Mouse (Mus musculus) kidney, postnatal 0 days (tissue): ENCODE results near the gene Gm26657. TPM values are rescaled to one million over a fixed set of nuclear protein-coding genes. Genes with fewer than 3 reads are reported as not detected.

Experiments
- ATAC-seq: fragments of 200-750 bp; cut with Nextera tagmentation; replicated peaks from 2 replicates; pipeline ENCODE4 v1.8.0; 2017; ENCODE audit warnings: low read depth, moderate number of reproducible peaks, moderate TSS enrichment, moderate library complexity; ENCODE audit not compliant: low FRiP score
- DNase-seq: peaks from one replicate; pipeline ENCODE4 v3.0.0-alpha.2; 2016; ENCODE audit warnings: low spot score
- H3K27ac ChIP-seq: fragments of 300-500 bp; sonication (generic); 2 replicates; pipeline ENCODE4 v1.5.1; 2014; ENCODE audit warnings: mild to moderate bottlenecking
- H3K27me3 ChIP-seq: fragments of 300-500 bp; sonication (generic); 2 replicates; pipeline ENCODE4 v1.6.1; 2014; ENCODE audit warnings: low read length, mixed read lengths; ENCODE audit not compliant: insufficient read depth
- H3K36me3 ChIP-seq: fragments of 300-500 bp; sonication (generic); 2 replicates; pipeline ENCODE4 v1.6.1; 2014; ENCODE audit warnings: low read length, mixed read lengths; ENCODE audit not compliant: insufficient read depth
- H3K4me1 ChIP-seq: fragments of 300-500 bp; sonication (generic); replicated peaks from 2 replicates; pipeline ENCODE4 v1.6.1; 2014; ENCODE audit warnings: antibody characterized with exemption, low read length, mixed read lengths; ENCODE audit not compliant: insufficient read depth
- H3K4me2 ChIP-seq: fragments of 300-500 bp; sonication (generic); 2 replicates; pipeline ENCODE4 v1.6.1; 2014; ENCODE audit warnings: mild to moderate bottlenecking, low read length, moderate library complexity, mixed read lengths
- H3K4me3 ChIP-seq: fragments of 300-500 bp; sonication (generic); replicated peaks from 2 replicates; pipeline ENCODE4 v1.5.1; 2014; ENCODE audit warnings: low read depth, low read length
- H3K9ac ChIP-seq: fragments of 300-500 bp; sonication (generic); 2 replicates; pipeline ENCODE4 v1.6.1; 2014; ENCODE audit warnings: low read depth, low read length
- H3K9me3 ChIP-seq: fragments of 300-500 bp; sonication (generic); replicated peaks from 2 replicates; pipeline ENCODE4 v1.6.1; 2016; ENCODE audit warnings: low read length, inconsistent platforms, mixed read lengths
- CTCF ChIP-seq: IDR thresholded peaks from 2 replicates; pipeline ENCODE4 v1.5.1; 2016; ENCODE audit warnings: antibody characterized with exemption, low read depth, mild to moderate bottlenecking, moderate library complexity
- WGBS: fragments of 180-500 bp; shearing (Covaris S2); extraction: QIAGEN DNeasy Blood & Tissue Kit; methylation state at CpG from one replicate; pipeline ENCODE4 v1.1.7; 2014; 5-methylcytosine and 5-hydroxymethylcytosine counted together
- polyA plus RNA-seq: library from polyadenylated mRNA; unstranded; fragments of >200 nt; fragmentation: Nextera tagmentation; extraction: Ambion mirVana; gene quantifications from 2 replicates; pipeline ENCODE4 v1.2.1, GENCODE M21; 2015

Gene Gm26657
- polyA plus RNA-seq, 1 experiment from 2014 or later = not detected

GRCm38 (mm10) chr4:56747456-56747855 lies 7.6 kb downstream of the Gm26657 start:
- 96% methylated on average over 9 of the region's 9 CpGs for WGBS
- DNase-seq (no peak), ATAC-seq (no peak)
- peaks cover 19% of the 10 kb centered on the region for H3K36me3 ChIP-seq
- no peak overlapping the region for H3K9ac ChIP-seq
- no peak overlapping the region for H3K27ac ChIP-seq
- no peaks in the 10 kb centered on the region for H3K4me1 ChIP-seq
- TF ChIP-seq CTCF = no peak
- H3K27me3 ChIP-seq = no peaks in the 10 kb centered on the region
- no peak overlapping the region for H3K4me3 ChIP-seq
- no peaks in the 10 kb centered on the region for H3K9me3 ChIP-seq
- H3K4me2 ChIP-seq = no peak overlapping the region

GRCm38 (mm10) chr4:56756021-56756420 lies 16.2 kb downstream of the Gm26657 start:
- Histone ChIP-seq H3K9me3 (no peaks in the 10 kb centered on the region), H3K4me3 (no peak overlapping the region), H3K27ac (no peak overlapping the region), H3K27me3 (no peaks in the 10 kb centered on the region), H3K4me1 (no peaks in the 10 kb centered on the region), H3K9ac (no peak overlapping the region), H3K4me2 (no peak overlapping the region), H3K36me3 (peaks cover 72% of the 10 kb centered on the region)
- DNase-seq (no peak), ATAC-seq (no peak)
- 92% methylated on average over 5 of the region's 5 CpGs for WGBS
- TF ChIP-seq CTCF = no peak

- H3K4me3 ChIP-seq = no peak overlapping the region
- peaks cover 73% of the 10 kb centered on the region for H3K36me3 ChIP-seq
- WGBS = 91% methylated on average over 10 of the region's 10 CpGs
- TF ChIP-seq CTCF = no peak
- H3K4me1 ChIP-seq = no peaks in the 10 kb centered on the region
- ATAC-seq (no peak), DNase-seq (no peak)
- no peak overlapping the region for H3K9ac ChIP-seq
- H3K4me2 ChIP-seq = no peak overlapping the region
- H3K27ac ChIP-seq = no peak overlapping the region
- H3K27me3 ChIP-seq = no peaks in the 10 kb centered on the region
- no peaks in the 10 kb centered on the region for H3K9me3 ChIP-seq
These were observed 17.2 kb downstream of the Gm26657 start for GRCm38 (mm10) chr4:56756966-56757600.

GRCm38 (mm10) chr4:56757693-56758092 lies 17.8 kb downstream of the Gm26657 start:
- Histone ChIP-seq H3K27ac (no peak overlapping the region), H3K9me3 (no peaks in the 10 kb centered on the region), H3K36me3 (peaks cover 78% of the 10 kb centered on the region), H3K4me3 (no peak overlapping the region), H3K27me3 (no peaks in the 10 kb centered on the region), H3K9ac (no peak overlapping the region), H3K4me2 (no peak overlapping the region), H3K4me1 (no peaks in the 10 kb centered on the region)
- ATAC-seq = no peak
- TF ChIP-seq CTCF = no peak
- DNase-seq = no peak
- 97% methylated on average over 1 of the region's 1 CpGs for WGBS

GRCm38 (mm10) chr4:56767861-56768284 lies 28.0 kb downstream of the Gm26657 start:
- Histone ChIP-seq H3K4me3 (no peak overlapping the region), H3K9ac (no peak overlapping the region), H3K4me1 (no peaks in the 10 kb centered on the region), H3K36me3 (peaks cover 67% of the 10 kb centered on the region), H3K27me3 (no peaks in the 10 kb centered on the region), H3K9me3 (no peaks in the 10 kb centered on the region), H3K27ac (no peak overlapping the region), H3K4me2 (no peak overlapping the region)
- no peak for ATAC-seq
- TF ChIP-seq CTCF = no peak
- WGBS = 79% methylated on average over 5 of the region's 5 CpGs
- no peak for DNase-seq

- DNase-seq = no peak
- Histone ChIP-seq H3K4me3 (no peak overlapping the region), H3K9ac (no peak overlapping the region), H3K4me2 (no peak overlapping the region), H3K27me3 (no peaks in the 10 kb centered on the region), H3K27ac (no peak overlapping the region), H3K4me1 (no peaks in the 10 kb centered on the region), H3K36me3 (peaks cover 73% of the 10 kb centered on the region), H3K9me3 (no peaks in the 10 kb centered on the region)
- no peak for TF ChIP-seq CTCF
- WGBS = 93% methylated on average over 7 of the region's 7 CpGs
- ATAC-seq = no peak
These were observed 29.0 kb downstream of the Gm26657 start for GRCm38 (mm10) chr4:56768913-56769312.

- Histone ChIP-seq H3K27ac (no peak overlapping the region), H3K4me2 (no peak overlapping the region), H3K9me3 (no peaks in the 10 kb centered on the region), H3K4me1 (no peaks in the 10 kb centered on the region), H3K27me3 (no peaks in the 10 kb centered on the region), H3K4me3 (no peak overlapping the region), H3K36me3 (peaks cover 75% of the 10 kb centered on the region), H3K9ac (no peak overlapping the region)
- 81% methylated on average over 1 of the region's 1 CpGs for WGBS
- no peak for TF ChIP-seq CTCF
- DNase-seq (no peak), ATAC-seq (no peak)
These were observed 31.2 kb downstream of the Gm26657 start for GRCm38 (mm10) chr4:56771065-56771464.

Other genes starting within 250 kb of the Gm26657 start
- gene Actl7b, start 1.4 kb downstream of the Gm26657 start, polyA plus RNA-seq = not detected in 2 replicates
- gene Actl7a, start 3.3 kb downstream of the Gm26657 start, polyA plus RNA-seq = not detected in 2 replicates
- 24.9 and 25.8 TPM in 2 replicates for gene Elp1, start 62.3 kb downstream of the Gm26657 start, polyA plus RNA-seq
- gene Fam206a, start 62.3 kb downstream of the Gm26657 start, polyA plus RNA-seq = 11.5 and 12.4 TPM in 2 replicates
- gene Ctnnal1, start 125.1 kb downstream of the Gm26657 start, polyA plus RNA-seq = 36.1 and 38.1 TPM in 2 replicates
- gene Tmem245, start 207.4 kb downstream of the Gm26657 start, polyA plus RNA-seq = 5.6 and 6.4 TPM in 2 replicates